Mouse (Mus musculus): Measurements from ENCODE around the gene Adh7. TPM values are rescaled to one million over a fixed set of nuclear protein-coding genes. Genes with fewer than 3 reads are reported as not detected.

Gene Adh7
- polyA plus RNA-seq, 1 experiment from 2014 or later, result 0.55 TPM

- Histone ChIP-seq H3K27me3 (ENCODE audit: insufficient read depth, low read length) (no peaks in the 10 kb centered on the region), H3K9ac (no peak overlapping the region), H3K4me3 (ENCODE audit: low read depth, low read length) (no peak overlapping the region), H3K4me2 (no peak overlapping the region), H3K36me3 (ENCODE audit: insufficient read depth) (no peaks in the 10 kb centered on the region), H3K4me1 (ENCODE audit: insufficient read depth) (no peaks in the 10 kb centered on the region), H3K27ac (ENCODE audit: low read depth) (no peak overlapping the region), H3K9me3 (ENCODE audit: low read depth, low read length) (no peaks in the 10 kb centered on the region)
- ATAC-seq (ENCODE audit: insufficient read depth) (no peak), DNase-seq (no peak)
- no peak for TF ChIP-seq CTCF (IDR thresholded peaks at IDR 0.05; ENCODE audit: low read depth)
- WGBS, result 87% methylated on average over 3 of the region's 3 CpGs
Observed at GRCm38 (mm10) chr3:138230266-138230665, 12.7 kb downstream of the Adh7 start.

GRCm38 (mm10) chr3:138231531-138231930 is 14.0 kb downstream of the Adh7 start:
- no peaks in the 10 kb centered on the region for H3K9me3 ChIP-seq (ENCODE audit: low read depth, low read length)
- no peak overlapping the region for H3K9ac ChIP-seq
- H3K4me3 ChIP-seq (ENCODE audit: low read depth, low read length), result no peak overlapping the region
- no peak for TF ChIP-seq CTCF (IDR thresholded peaks at IDR 0.05; ENCODE audit: low read depth)
- no peak overlapping the region for H3K4me2 ChIP-seq
- no peak for ATAC-seq (ENCODE audit: insufficient read depth)
- no peak overlapping the region for H3K27ac ChIP-seq (ENCODE audit: low read depth)
- H3K27me3 ChIP-seq (ENCODE audit: insufficient read depth, low read length), result no peaks in the 10 kb centered on the region
- 86% methylated on average over 2 of the region's 2 CpGs for WGBS
- DNase-seq, result no peak
- no peaks in the 10 kb centered on the region for H3K4me1 ChIP-seq (ENCODE audit: insufficient read depth)
- no peaks in the 10 kb centered on the region for H3K36me3 ChIP-seq (ENCODE audit: insufficient read depth)

- Histone ChIP-seq H3K4me1 (ENCODE audit: insufficient read depth) (no peaks in the 10 kb centered on the region), H3K36me3 (ENCODE audit: insufficient read depth) (no peaks in the 10 kb centered on the region), H3K4me3 (ENCODE audit: low read depth, low read length) (no peak overlapping the region), H3K9me3 (ENCODE audit: low read depth, low read length) (no peaks in the 10 kb centered on the region), H3K4me2 (no peak overlapping the region), H3K27me3 (ENCODE audit: insufficient read depth, low read length) (no peaks in the 10 kb centered on the region), H3K9ac (no peak overlapping the region), H3K27ac (ENCODE audit: low read depth) (peak overlapping the region; percentile 40; the same call in 1 of the 2 replicates)
- ATAC-seq (ENCODE audit: insufficient read depth), result peak; percentile 36; the same call in 1 of the 2 replicates
- TF ChIP-seq CTCF (IDR thresholded peaks at IDR 0.05; ENCODE audit: low read depth), result no peak
- WGBS, result 46% methylated on average over 11 of the region's 11 CpGs
- DNase-seq, result peak; percentile 72
Observed at GRCm38 (mm10) chr3:138236546-138237163, 19.1 kb downstream of the Adh7 start.

- ATAC-seq (ENCODE audit: insufficient read depth) (no peak), DNase-seq (no peak)
- Histone ChIP-seq H3K9me3 (ENCODE audit: low read depth, low read length) (no peaks in the 10 kb centered on the region), H3K9ac (no peak overlapping the region), H3K27me3 (ENCODE audit: insufficient read depth, low read length) (no peaks in the 10 kb centered on the region), H3K36me3 (ENCODE audit: insufficient read depth) (no peaks in the 10 kb centered on the region), H3K4me2 (no peak overlapping the region), H3K4me1 (ENCODE audit: insufficient read depth) (no peaks in the 10 kb centered on the region), H3K4me3 (ENCODE audit: low read depth, low read length) (no peak overlapping the region), H3K27ac (ENCODE audit: low read depth) (no peak overlapping the region)
- WGBS, result 86% methylated on average over 10 of the region's 10 CpGs
- TF ChIP-seq CTCF (IDR thresholded peaks at IDR 0.05; ENCODE audit: low read depth), result no peak
Observed at GRCm38 (mm10) chr3:138238046-138238445, 20.5 kb downstream of the Adh7 start.

- 84% methylated on average over 6 of the region's 6 CpGs for WGBS
- H3K9me3 ChIP-seq (ENCODE audit: low read depth, low read length), result no peaks in the 10 kb centered on the region
- H3K4me3 ChIP-seq (ENCODE audit: low read depth, low read length), result no peak overlapping the region
Observed at GRCm38 (mm10) chr3:138239461-138239860, 21.9 kb downstream of the Adh7 start.

GRCm38 (mm10) chr3:138240411-138240810 is 22.9 kb downstream of the Adh7 start:
- no peaks in the 10 kb centered on the region for H3K27me3 ChIP-seq (ENCODE audit: insufficient read depth, low read length)
- no peak overlapping the region for H3K4me2 ChIP-seq
- H3K27ac ChIP-seq (ENCODE audit: low read depth), result no peak overlapping the region
- H3K4me3 ChIP-seq (ENCODE audit: low read depth, low read length), result no peak overlapping the region
- H3K4me1 ChIP-seq (ENCODE audit: insufficient read depth), result no peaks in the 10 kb centered on the region
- WGBS, result 72% methylated on average over 3 of the region's 3 CpGs
- DNase-seq (peak; percentile 68), ATAC-seq (ENCODE audit: insufficient read depth) (no peak)
- no peaks in the 10 kb centered on the region for H3K36me3 ChIP-seq (ENCODE audit: insufficient read depth)
- H3K9ac ChIP-seq, result no peak overlapping the region
- peak; percentile 63 for TF ChIP-seq CTCF (IDR thresholded peaks at IDR 0.05; ENCODE audit: low read depth)
- no peaks in the 10 kb centered on the region for H3K9me3 ChIP-seq (ENCODE audit: low read depth, low read length)

More at GRCm38 (mm10) chr3:138239461-138239860, 21.9 kb downstream of the Adh7 start:
- Histone ChIP-seq H3K36me3 (ENCODE audit: insufficient read depth) (no peaks in the 10 kb centered on the region), H3K27ac (ENCODE audit: low read depth) (no peak overlapping the region), H3K4me2 (no peak overlapping the region), H3K9ac (no peak overlapping the region), H3K27me3 (ENCODE audit: insufficient read depth, low read length) (no peaks in the 10 kb centered on the region), H3K4me1 (ENCODE audit: insufficient read depth) (no peaks in the 10 kb centered on the region)
- no peak for DNase-seq
- ATAC-seq (ENCODE audit: insufficient read depth), result no peak
- no peak for TF ChIP-seq CTCF (IDR thresholded peaks at IDR 0.05; ENCODE audit: low read depth)

GRCm38 (mm10) chr3:138240942-138241341 is 23.4 kb downstream of the Adh7 start:
- Histone ChIP-seq H3K36me3 (ENCODE audit: insufficient read depth) (no peaks in the 10 kb centered on the region), H3K4me3 (ENCODE audit: low read depth, low read length) (no peak overlapping the region), H3K4me2 (no peak overlapping the region), H3K9ac (no peak overlapping the region), H3K9me3 (ENCODE audit: low read depth, low read length) (no peaks in the 10 kb centered on the region), H3K27me3 (ENCODE audit: insufficient read depth, low read length) (no peaks in the 10 kb centered on the region), H3K4me1 (ENCODE audit: insufficient read depth) (no peaks in the 10 kb centered on the region), H3K27ac (ENCODE audit: low read depth) (0 out of 2 replicates have a peak overlapping the region, but pooled peaks have one; percentile 26)
- ATAC-seq (ENCODE audit: insufficient read depth) (no peak), DNase-seq (no peak)
- no peak for TF ChIP-seq CTCF (IDR thresholded peaks at IDR 0.05; ENCODE audit: low read depth)
- 66% methylated on average over 5 of the region's 5 CpGs for WGBS

Data from lung, embryonic 14.5 days (tissue).